Mouse (Mus musculus): ENCODE results near the gene Smap1. TPM values are rescaled to one million over a fixed set of nuclear protein-coding genes. Genes with fewer than 3 reads are reported as not detected.

The Smap1 gene
- polyA plus RNA-seq (2017; shearing (Covaris generic)): 11.7 TPM

DNA sequence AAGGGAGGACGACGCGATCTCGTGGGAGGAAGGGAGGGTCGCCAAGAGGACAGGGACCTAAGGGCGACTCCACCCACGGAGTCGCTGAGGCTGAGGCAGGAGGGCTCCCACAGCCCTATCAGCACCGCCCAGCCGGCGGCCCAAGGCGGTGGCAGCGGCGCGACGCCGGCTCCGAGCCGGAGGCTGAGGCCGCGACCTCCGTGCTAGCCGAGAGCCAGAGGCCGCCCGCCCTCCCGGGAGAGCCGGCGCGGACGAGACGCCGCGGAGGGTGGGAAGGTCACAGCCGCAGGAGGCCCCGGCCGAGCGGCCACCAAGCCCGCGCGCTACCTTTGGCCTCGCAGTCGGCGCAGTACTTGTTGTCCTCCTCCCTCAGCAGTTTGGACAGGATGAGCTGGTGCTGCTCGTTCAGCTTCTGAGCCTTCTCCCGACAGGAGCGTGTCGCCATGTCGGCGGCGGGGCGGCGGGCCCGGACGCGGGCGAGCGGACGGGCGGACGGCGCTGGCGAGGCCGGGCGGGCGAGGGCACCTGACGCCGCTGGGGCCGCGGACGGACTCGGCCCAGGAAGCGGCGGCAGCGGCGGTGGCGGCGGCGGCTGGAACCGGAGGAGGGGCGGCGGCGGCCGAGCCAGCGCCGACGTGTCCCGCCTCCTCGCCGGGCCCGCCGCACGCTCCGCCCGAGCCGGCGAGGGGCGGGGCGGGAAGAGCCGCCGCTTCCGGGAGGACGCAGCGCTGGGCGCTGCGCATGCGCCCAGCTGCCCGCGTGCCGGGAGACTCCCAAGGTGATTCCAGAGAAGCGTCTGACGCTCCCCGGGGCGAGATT, at the start of gene Smap1:
TSS of gene Smap1 (minus strand) at position 607 of the 819 bp plus-strand sequence.

Other genes starting within 250 kb of the Smap1 start
- 0.60 TPM for gene B3gat2, start 160.6 kb downstream of the Smap1 start, polyA plus RNA-seq (2017; shearing (Covaris generic))
- 64.0 TPM for gene Sdhaf4, start 83.3 kb upstream of the Smap1 start, polyA plus RNA-seq (2017; shearing (Covaris generic))
- 0.44 TPM for gene Fam135a, start 178.0 kb upstream of the Smap1 start, polyA plus RNA-seq (2017; shearing (Covaris generic))